Mouse (Mus musculus) left cerebral cortex, adult 11 months (tissue): ENCODE measurements around the gene Sebox.
"Not testable (repeated sequence)": the region's sequence is repeated elsewhere in the genome, so short reads cannot be mapped to it uniquely, and the experiment has no call there.

Experiments
- DNase-seq: peaks from one replicate; pipeline ENCODE4 v3.0.0; 2022; ENCODE audit warnings: low spot score

Gene Sebox

GRCm38 (mm10) chr11:78497544-78498522 is 5.4 kb upstream of the Sebox start, which contains the start of gene Sarm1:
Gene Sarm1, minus strand, starts transcription at chr11:78497754.
- DNase-seq, result peak; percentile 92

- DNase-seq, result no peak
These were observed 4.2 kb upstream of the Sebox start, which contains the start of gene Vtn for GRCm38 (mm10) chr11:78499004-78499403. Gene Vtn, plus strand, starts transcription at chr11:78499091.

- DNase-seq, result no peak
These were observed 3.7 kb upstream of the Sebox start for GRCm38 (mm10) chr11:78499543-78499942.

GRCm38 (mm10) chr11:78500623-78501202 is 2.5 kb upstream of the Sebox start:
- DNase-seq, result no peak

- no peak for DNase-seq
These were observed 1.7 kb upstream of the Sebox start for GRCm38 (mm10) chr11:78501529-78501928.

- DNase-seq, result no peak
These were observed 2.2 kb downstream of the Sebox start for GRCm38 (mm10) chr11:78505430-78505829.

GRCm38 (mm10) chr11:78509148-78509547 is 5.9 kb downstream of the Sebox start:
- DNase-seq, result no peak

- peak; percentile 82 for DNase-seq
These were observed 9.0 kb downstream of the Sebox start, which contains the start of the genes Tmem199 and Poldip2 for GRCm38 (mm10) chr11:78512025-78512957. Gene Tmem199, minus strand, starts transcription at chr11:78512172. Gene Poldip2, plus strand, starts transcription at chr11:78512193.

- DNase-seq, result no peak
These were observed 10.0 kb downstream of the Sebox start for GRCm38 (mm10) chr11:78513106-78513790.

GRCm38 (mm10) chr11:78515549-78516325 is 12.5 kb downstream of the Sebox start:
- no peak for DNase-seq

GRCm38 (mm10) chr11:78518931-78519330 is 15.7 kb downstream of the Sebox start:
- no peak for DNase-seq

GRCm38 (mm10) chr11:78521880-78522279 is 18.6 kb downstream of the Sebox start:
- no peak for DNase-seq

- DNase-seq, result no peak
These were observed 19.3 kb downstream of the Sebox start for GRCm38 (mm10) chr11:78522481-78522997.

- DNase-seq, result no peak
These were observed 20.2 kb downstream of the Sebox start for GRCm38 (mm10) chr11:78523241-78523955.

GRCm38 (mm10) chr11:78524838-78525237 is 21.6 kb downstream of the Sebox start:
- DNase-seq, result no peak

GRCm38 (mm10) chr11:78528714-78529113 is 25.5 kb downstream of the Sebox start:
- no peak for DNase-seq

GRCm38 (mm10) chr11:78530001-78530400 is 26.8 kb downstream of the Sebox start:
- no peak for DNase-seq

GRCm38 (mm10) chr11:78531046-78531445 is 27.8 kb downstream of the Sebox start:
- no peak for DNase-seq

GRCm38 (mm10) chr11:78531515-78531914 is 28.3 kb downstream of the Sebox start:
- DNase-seq, result not testable (repeated sequence)
